Mouse (Mus musculus): ENCODE measurements around the gene Stox2. TPM values are rescaled to one million over a fixed set of nuclear protein-coding genes. Genes with fewer than 3 reads are reported as not detected.
A peak's percentile ranks its signal among the peaks of the same experiment; 100 is the strongest.

Stox2 gene
- polyA plus RNA-seq, 1 experiment from 2014 or later = 0.54 TPM

- no peak overlapping the region for H3K27ac ChIP-seq (ENCODE audit: low read depth)
- 25% methylated on average over 15 of the region's 15 CpGs for WGBS (ENCODE audit: insufficient replicate concordance)
- peak; percentile 45; the same call in 1 of the 2 replicates for ATAC-seq
- H3K36me3 ChIP-seq (replicated peaks; ENCODE audit: insufficient read depth, low read length) = no peaks in the 10 kb centered on the region
- no peak overlapping the region for H3K4me3 ChIP-seq (ENCODE audit: low read depth, low read length)
- DNase-seq = peak; percentile 77
- H3K9ac ChIP-seq (replicated peaks) = no peak overlapping the region
- no peaks in the 10 kb centered on the region for H3K4me1 ChIP-seq (ENCODE audit: insufficient read depth)
- no peaks in the 10 kb centered on the region for H3K27me3 ChIP-seq (ENCODE audit: insufficient read depth, low read length)
- H3K9me3 ChIP-seq (ENCODE audit: low read length) = no peaks in the 10 kb centered on the region
- H3K4me2 ChIP-seq (ENCODE audit: low read depth, low read length) = no peak overlapping the region
- peak; percentile 91 for TF ChIP-seq CTCF (IDR thresholded peaks at IDR 0.05; ENCODE audit: low read depth)
- no peak for TF ChIP-seq EP300 (IDR thresholded peaks at IDR 0.05; ENCODE audit: low read depth)
Measured at GRCm38 (mm10) chr8:47370421-47371080, 75.6 kb downstream of the Stox2 start.

- no peak for DNase-seq
- Histone ChIP-seq H3K36me3 (replicated peaks; ENCODE audit: insufficient read depth, low read length) (no peaks in the 10 kb centered on the region), H3K27ac (ENCODE audit: low read depth) (no peak overlapping the region), H3K4me1 (ENCODE audit: insufficient read depth) (no peaks in the 10 kb centered on the region), H3K9ac (replicated peaks) (no peak overlapping the region), H3K4me3 (ENCODE audit: low read depth, low read length) (no peak overlapping the region), H3K9me3 (ENCODE audit: low read length) (no peaks in the 10 kb centered on the region), H3K4me2 (ENCODE audit: low read depth, low read length) (no peak overlapping the region), H3K27me3 (ENCODE audit: insufficient read depth, low read length) (no peaks in the 10 kb centered on the region)
- ATAC-seq = no peak
- 55% methylated on average over 15 of the region's 15 CpGs for WGBS (ENCODE audit: insufficient replicate concordance)
- TF ChIP-seq EP300 (IDR thresholded peaks at IDR 0.05; ENCODE audit: low read depth) (no peak), CTCF (IDR thresholded peaks at IDR 0.05; ENCODE audit: low read depth) (no peak)
Measured at GRCm38 (mm10) chr8:47369949-47370348, 76.2 kb downstream of the Stox2 start.

- Histone ChIP-seq H3K4me3 (ENCODE audit: low read depth, low read length) (no peak overlapping the region), H3K36me3 (replicated peaks; ENCODE audit: insufficient read depth, low read length) (no peaks in the 10 kb centered on the region), H3K27me3 (ENCODE audit: insufficient read depth, low read length) (no peaks in the 10 kb centered on the region), H3K4me2 (ENCODE audit: low read depth, low read length) (no peak overlapping the region), H3K9ac (replicated peaks) (no peak overlapping the region), H3K4me1 (ENCODE audit: insufficient read depth) (no peaks in the 10 kb centered on the region), H3K9me3 (ENCODE audit: low read length) (no peaks in the 10 kb centered on the region), H3K27ac (ENCODE audit: low read depth) (no peak overlapping the region)
- WGBS (ENCODE audit: insufficient replicate concordance) = 78% methylated on average over 16 of the region's 16 CpGs
- TF ChIP-seq CTCF (IDR thresholded peaks at IDR 0.05; ENCODE audit: low read depth) = no peak
- no peak for TF ChIP-seq EP300 (IDR thresholded peaks at IDR 0.05; ENCODE audit: low read depth)
- ATAC-seq (no peak), DNase-seq (no peak)
Measured at GRCm38 (mm10) chr8:47369044-47369769, 77.0 kb downstream of the Stox2 start.

DNA sequence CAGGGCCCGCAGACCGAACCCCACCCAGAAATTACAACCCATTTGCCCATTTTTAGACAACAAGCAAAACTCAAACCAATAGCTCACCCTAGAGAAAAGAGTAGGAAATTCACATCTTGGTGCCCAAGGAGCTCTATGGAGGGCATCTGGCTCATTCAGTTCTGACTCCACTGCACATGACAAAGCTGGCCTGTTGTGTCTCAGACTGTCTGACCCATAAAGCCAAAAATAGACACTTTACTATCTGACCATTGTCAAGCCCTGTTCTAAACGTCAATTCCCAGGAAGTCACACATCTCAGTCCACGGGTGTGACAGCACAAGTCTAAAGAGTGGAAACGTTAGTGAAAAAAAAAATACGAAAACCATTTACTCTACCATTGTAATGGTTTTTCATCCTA is 79.1 kb downstream of the Stox2 start:
- DNase-seq = no peak
- Histone ChIP-seq H3K36me3 (replicated peaks; ENCODE audit: insufficient read depth, low read length) (no peaks in the 10 kb centered on the region), H3K27me3 (ENCODE audit: insufficient read depth, low read length) (no peaks in the 10 kb centered on the region), H3K4me2 (ENCODE audit: low read depth, low read length) (no peak overlapping the region), H3K27ac (ENCODE audit: low read depth) (no peak overlapping the region), H3K4me1 (ENCODE audit: insufficient read depth) (no peaks in the 10 kb centered on the region), H3K4me3 (ENCODE audit: low read depth, low read length) (no peak overlapping the region), H3K9ac (replicated peaks) (no peak overlapping the region), H3K9me3 (ENCODE audit: low read length) (no peaks in the 10 kb centered on the region)
- 67% methylated on average over 6 of the region's 6 CpGs for WGBS (ENCODE audit: insufficient replicate concordance)
- no peak for TF ChIP-seq CTCF (IDR thresholded peaks at IDR 0.05; ENCODE audit: low read depth)
- TF ChIP-seq EP300 (IDR thresholded peaks at IDR 0.05; ENCODE audit: low read depth) = no peak
- no peak for ATAC-seq

DNA sequence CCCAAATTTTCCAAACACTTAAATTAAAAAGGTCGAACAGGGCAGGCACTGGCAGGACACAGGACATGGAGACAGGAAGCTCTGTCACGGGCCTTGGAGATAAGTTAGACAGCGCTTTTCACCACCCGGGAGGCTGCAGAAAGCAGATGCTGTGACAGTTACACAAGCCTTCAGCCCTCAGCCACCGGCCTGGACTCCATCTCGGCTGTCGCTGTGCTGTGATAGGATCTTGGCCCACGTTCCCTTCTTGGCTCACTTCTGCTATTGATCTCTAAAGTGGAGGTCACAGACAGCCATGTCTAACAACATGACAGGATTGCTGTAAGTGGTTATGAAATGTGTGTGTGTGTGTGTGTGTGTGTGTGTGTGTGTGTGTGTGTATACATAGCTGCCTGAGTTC is 82.9 kb downstream of the Stox2 start:
- ATAC-seq (peak; percentile 93), DNase-seq (peak; percentile 60)
- no peak overlapping the region for H3K4me3 ChIP-seq (ENCODE audit: low read depth, low read length)
- no peaks in the 10 kb centered on the region for H3K36me3 ChIP-seq (replicated peaks; ENCODE audit: insufficient read depth, low read length)
- TF ChIP-seq EP300 (IDR thresholded peaks at IDR 0.05; ENCODE audit: low read depth) = peak; percentile 57
- TF ChIP-seq CTCF (IDR thresholded peaks at IDR 0.05; ENCODE audit: low read depth) = no peak
- no peak overlapping the region for H3K27ac ChIP-seq (ENCODE audit: low read depth)
- 16% methylated on average over 8 of the region's 8 CpGs for WGBS (ENCODE audit: insufficient replicate concordance)
- H3K27me3 ChIP-seq (ENCODE audit: insufficient read depth, low read length) = no peaks in the 10 kb centered on the region
- no peaks in the 10 kb centered on the region for H3K4me1 ChIP-seq (ENCODE audit: insufficient read depth)
- H3K9me3 ChIP-seq (ENCODE audit: low read length) = no peaks in the 10 kb centered on the region
- H3K4me2 ChIP-seq (ENCODE audit: low read depth, low read length) = no peak overlapping the region; the same call in 1 of the 2 replicates
- H3K9ac ChIP-seq (replicated peaks) = no peak overlapping the region

- H3K4me2 ChIP-seq (ENCODE audit: low read depth, low read length) = no peak overlapping the region
- no peak for ATAC-seq
- no peaks in the 10 kb centered on the region for H3K36me3 ChIP-seq (replicated peaks; ENCODE audit: insufficient read depth, low read length)
- H3K9ac ChIP-seq (replicated peaks) = no peak overlapping the region
- H3K27ac ChIP-seq (ENCODE audit: low read depth) = no peak overlapping the region
- WGBS (ENCODE audit: insufficient replicate concordance) = 73% methylated on average over 8 of the region's 8 CpGs
- H3K27me3 ChIP-seq (ENCODE audit: insufficient read depth, low read length) = no peaks in the 10 kb centered on the region
- no peaks in the 10 kb centered on the region for H3K9me3 ChIP-seq (ENCODE audit: low read length)
- H3K4me1 ChIP-seq (ENCODE audit: insufficient read depth) = no peaks in the 10 kb centered on the region
- TF ChIP-seq EP300 (IDR thresholded peaks at IDR 0.05; ENCODE audit: low read depth) (no peak), CTCF (IDR thresholded peaks at IDR 0.05; ENCODE audit: low read depth) (no peak)
- H3K4me3 ChIP-seq (ENCODE audit: low read depth, low read length) = no peak overlapping the region
- DNase-seq = no peak
Measured at GRCm38 (mm10) chr8:47355340-47355906, 90.7 kb downstream of the Stox2 start.

All from liver, postnatal 0 days (tissue).